Mouse (Mus musculus) midbrain, postnatal 0 days (tissue): ENCODE results near the gene Frmd5. TPM values are rescaled to one million over a fixed set of nuclear protein-coding genes. Genes with fewer than 3 reads are reported as not detected.
"Not testable (repeated sequence)": the region's sequence is repeated elsewhere in the genome, so short reads cannot be mapped to it uniquely, and the experiment has no call there.

Source experiments
- ATAC-seq: fragments of 200-750 bp; cut with Nextera tagmentation; 2 replicates; pipeline ENCODE4 v1.8.0; 2017; ENCODE audit warnings: moderate number of reproducible peaks, mild to moderate bottlenecking, moderate TSS enrichment, moderate library complexity; ENCODE audit not compliant: low FRiP score
- DNase-seq: peaks from one replicate; pipeline ENCODE4 v3.0.0-alpha.2; 2015; ENCODE audit warnings: low spot score
- H3K27ac ChIP-seq: fragments of 300-500 bp; sonication (generic); 2 replicates; pipeline ENCODE4 v1.5.1; 2014; ENCODE audit warnings: low read depth, mild to moderate bottlenecking, low read length, mixed read lengths
- H3K27me3 ChIP-seq: fragments of 300-500 bp; sonication (generic); 2 replicates; pipeline ENCODE4 v1.6.1; 2014; ENCODE audit warnings: low read length, control low read depth, mixed read lengths; ENCODE audit not compliant: insufficient read depth
- H3K36me3 ChIP-seq: fragments of 300-500 bp; sonication (generic); 2 replicates; pipeline ENCODE4 v1.6.1; 2014; ENCODE audit warnings: low read length, control low read depth, mixed read lengths; ENCODE audit not compliant: insufficient read depth
- H3K4me1 ChIP-seq: fragments of 300-500 bp; sonication (generic); 2 replicates; pipeline ENCODE4 v1.6.1; 2014; ENCODE audit warnings: mild to moderate bottlenecking, control low read depth, antibody characterized with exemption, low read length, mixed read lengths; ENCODE audit not compliant: insufficient read depth
- H3K4me2 ChIP-seq: fragments of 300-500 bp; sonication (generic); 2 replicates; pipeline ENCODE4 v1.6.1; 2014; ENCODE audit warnings: low read depth, mild to moderate bottlenecking, low read length, mixed read lengths; ENCODE audit not compliant: poor library complexity, severe bottlenecking
- H3K4me3 ChIP-seq: fragments of 300-500 bp; sonication (generic); 2 replicates; pipeline ENCODE4 v1.5.1; 2014; ENCODE audit warnings: low read depth, mild to moderate bottlenecking, low read length, moderate library complexity
- H3K9ac ChIP-seq: fragments of 300-500 bp; sonication (generic); replicated peaks from 2 replicates; pipeline ENCODE4 v1.6.1; 2014; ENCODE audit warnings: mild to moderate bottlenecking, low read length, moderate library complexity, mixed read lengths; ENCODE audit not compliant: poor library complexity, severe bottlenecking
- H3K9me3 ChIP-seq: fragments of 300-500 bp; sonication (generic); 2 replicates; pipeline ENCODE4 v1.6.1; 2016; ENCODE audit warnings: low read length, control low read depth
- CTCF ChIP-seq: IDR thresholded peaks from 2 replicates; pipeline ENCODE4 v1.5.1; 2016; ENCODE audit warnings: antibody characterized with exemption, mild to moderate bottlenecking
- WGBS: fragments of 180-500 bp; shearing (Covaris S2); extraction: QIAGEN DNeasy Blood & Tissue Kit; methylation state at CpG from one replicate; pipeline ENCODE4 v1.1.7; 2014; 5-methylcytosine and 5-hydroxymethylcytosine counted together
- polyA plus RNA-seq: library from polyadenylated mRNA; unstranded; fragments of >200 nt; fragmentation: Nextera tagmentation; extraction: Ambion mirVana; gene quantifications from 2 replicates; pipeline ENCODE4 v1.2.1, GENCODE M21; 2015
- total RNA-seq: library from RNA; depleted of rRNA; stranded (reverse); fragments of >200 nt; gene quantifications from 2 replicates; pipeline ENCODE4 v1.2.3, GENCODE M21; 2014

The Frmd5 gene
- total and polyA plus RNA-seq, 2 experiments from 2014 or later = 14.6 to 38.3 TPM

- WGBS = 95% methylated on average over 4 of the region's 4 CpGs
- H3K9me3 ChIP-seq = no peaks in the 10 kb centered on the region
- no peak overlapping the region for H3K4me2 ChIP-seq
- no peaks in the 10 kb centered on the region for H3K36me3 ChIP-seq
- no peak for TF ChIP-seq CTCF
- H3K27me3 ChIP-seq = no peaks in the 10 kb centered on the region
- no peak overlapping the region for H3K27ac ChIP-seq
- ATAC-seq (no peak), DNase-seq (no peak)
- H3K9ac ChIP-seq = no peak overlapping the region
- no peak overlapping the region for H3K4me3 ChIP-seq
- no peaks in the 10 kb centered on the region for H3K4me1 ChIP-seq
Measured at GRCm38 (mm10) chr2:121514211-121514610, 292.7 kb downstream of the Frmd5 start.

DNA sequence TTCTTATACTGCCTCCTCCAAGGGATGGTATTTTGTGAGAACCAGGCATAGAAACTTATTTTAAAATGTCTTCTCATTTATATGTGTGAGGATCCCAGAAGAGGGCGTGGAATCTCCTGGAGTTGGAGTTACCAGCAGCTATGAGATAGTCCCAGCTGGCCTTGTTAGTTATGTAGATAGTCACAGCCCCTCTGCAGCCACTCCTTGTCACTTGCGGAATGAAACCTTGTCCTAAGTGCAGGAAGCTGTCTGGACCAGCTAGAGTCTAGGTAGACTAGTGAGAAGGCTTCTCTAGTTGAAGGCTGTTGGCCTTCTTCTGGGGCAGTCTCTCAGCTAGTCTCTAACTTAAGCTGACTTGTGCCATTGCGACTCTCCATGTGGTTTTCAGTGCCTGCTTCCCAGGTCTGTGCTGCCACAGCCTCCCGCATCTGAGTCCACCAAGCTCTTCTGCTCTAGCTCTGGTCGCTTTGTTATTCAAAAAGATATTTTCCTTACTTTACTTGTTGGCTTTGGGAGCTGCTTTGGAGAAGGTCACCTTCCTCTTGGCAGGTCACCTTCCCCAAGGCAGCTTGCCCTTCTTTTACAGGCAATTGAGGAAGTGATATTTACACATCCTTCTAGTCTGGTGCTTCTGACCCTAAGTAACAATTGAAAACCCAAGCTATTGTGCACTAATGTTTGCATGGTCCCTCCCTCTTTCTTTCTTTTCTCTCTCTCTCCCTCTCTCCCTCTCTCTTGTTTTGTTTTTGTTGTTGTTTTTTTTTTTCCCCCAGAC lies 293.7 kb downstream of the Frmd5 start:
- H3K36me3 ChIP-seq, H3K9me3 ChIP-seq, H3K4me2 ChIP-seq, ATAC-seq, H3K9ac ChIP-seq, H3K27ac ChIP-seq, H3K4me1 ChIP-seq, DNase-seq, H3K27me3 ChIP-seq, H3K4me3 ChIP-seq: not testable (repeated sequence)
- WGBS = 94% methylated on average over 4 of the region's 5 CpGs

DNA sequence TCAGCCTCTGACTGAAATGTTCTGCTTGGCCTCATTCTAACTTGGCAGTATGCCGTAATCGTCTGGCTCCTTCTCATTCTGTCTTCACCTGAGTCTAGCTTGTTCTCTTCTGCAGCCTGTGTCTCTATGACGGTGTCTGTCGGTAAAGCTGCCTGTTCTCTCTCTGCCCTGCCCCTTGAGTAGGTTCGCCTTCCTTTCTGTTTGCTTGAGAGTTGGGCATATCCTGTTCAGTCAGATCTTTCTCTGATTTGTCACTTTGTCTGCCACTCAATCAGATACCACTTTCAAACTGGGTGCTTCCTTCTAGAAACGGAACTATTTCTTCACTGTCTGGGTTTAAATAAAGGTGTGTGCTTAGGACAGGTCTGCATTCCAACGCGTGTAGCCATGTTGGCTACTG lies 295.5 kb downstream of the Frmd5 start:
- TF ChIP-seq CTCF = no peak
- 93% methylated on average over 8 of the region's 8 CpGs for WGBS
- no peak overlapping the region for H3K4me2 ChIP-seq
- no peak overlapping the region for H3K4me3 ChIP-seq
- H3K9ac ChIP-seq = no peak overlapping the region
- ATAC-seq (no peak), DNase-seq (no peak)
- no peak overlapping the region for H3K27ac ChIP-seq
- no peaks in the 10 kb centered on the region for H3K27me3 ChIP-seq
- no peaks in the 10 kb centered on the region for H3K9me3 ChIP-seq
- no peaks in the 10 kb centered on the region for H3K36me3 ChIP-seq
- H3K4me1 ChIP-seq = no peaks in the 10 kb centered on the region

DNA sequence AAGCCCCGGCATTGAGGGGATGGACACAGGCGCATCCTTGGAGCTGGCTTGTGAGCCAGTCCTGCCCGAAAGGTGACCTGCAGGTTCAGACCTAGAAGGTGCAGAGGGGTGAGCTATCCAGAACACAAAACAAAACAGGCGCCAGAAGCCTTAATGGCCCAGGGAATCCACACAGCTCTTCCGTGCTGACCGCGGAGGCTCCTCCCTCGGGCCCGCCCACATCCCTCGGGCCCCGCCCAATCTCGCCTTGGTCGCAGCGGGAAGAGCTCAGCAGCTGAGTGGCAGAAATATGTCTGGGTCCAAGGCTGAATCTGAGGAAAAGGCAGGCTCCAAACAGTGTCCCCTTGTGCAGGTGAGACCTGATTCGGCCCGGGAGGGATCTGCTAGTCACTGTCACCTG lies 297.3 kb downstream of the Frmd5 start:
- Histone ChIP-seq H3K4me1 (no peaks in the 10 kb centered on the region), H3K36me3 (no peaks in the 10 kb centered on the region), H3K9ac (no peak overlapping the region), H3K4me2 (peak overlapping the region; percentile 44), H3K27ac (no peak overlapping the region), H3K9me3 (no peaks in the 10 kb centered on the region), H3K27me3 (no peaks in the 10 kb centered on the region), H3K4me3 (peak overlapping the region; percentile 27)
- WGBS = 28% methylated on average over 16 of the region's 16 CpGs
- ATAC-seq (0 out of 2 replicates have a peak, but pooled peaks have one; percentile 42), DNase-seq (peak; percentile 30)
- TF ChIP-seq CTCF = no peak

DNA sequence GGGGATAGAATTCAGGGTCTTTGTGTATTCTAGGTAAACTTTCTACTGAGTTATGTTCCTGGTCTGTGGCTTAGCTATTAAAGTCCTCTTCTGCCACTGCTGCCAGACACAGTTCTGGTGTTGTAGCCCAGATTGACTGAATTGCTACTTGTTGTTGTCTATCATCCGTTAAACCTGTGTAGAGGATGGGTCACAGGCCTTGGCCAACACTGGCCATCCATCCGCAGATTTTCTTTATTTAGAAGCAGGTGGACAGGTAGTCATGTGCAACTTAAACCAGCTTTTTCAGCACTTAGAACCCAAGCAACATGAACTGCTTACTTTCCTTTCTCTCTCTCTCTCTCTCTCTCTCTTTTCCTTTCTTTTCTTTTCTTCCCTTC lies 298.9 kb downstream of the Frmd5 start:
- Histone ChIP-seq H3K36me3 (no peaks in the 10 kb centered on the region), H3K4me2 (0 out of 2 replicates have a peak overlapping the region, but pooled peaks have one; percentile 57), H3K4me1 (no peaks in the 10 kb centered on the region), H3K9ac (no peak overlapping the region), H3K27me3 (no peaks in the 10 kb centered on the region), H3K9me3 (no peaks in the 10 kb centered on the region), H3K27ac (no peak overlapping the region), H3K4me3 (no peak overlapping the region)
- DNase-seq = no peak
- no peak for ATAC-seq
- TF ChIP-seq CTCF = no peak
- WGBS = 91% methylated on average over 2 of the region's 2 CpGs

GRCm38 (mm10) chr2:121507173-121507950 lies 299.5 kb downstream of the Frmd5 start:
- Histone ChIP-seq H3K9me3 (no peaks in the 10 kb centered on the region), H3K4me3 (peak overlapping the region; percentile 51), H3K27ac (no peak overlapping the region), H3K36me3 (no peaks in the 10 kb centered on the region), H3K4me2 (peak overlapping the region; percentile 57), H3K4me1 (no peaks in the 10 kb centered on the region), H3K27me3 (no peaks in the 10 kb centered on the region), H3K9ac (no peak overlapping the region)
- DNase-seq (no peak), ATAC-seq (no peak)
- no peak for TF ChIP-seq CTCF
- WGBS = 11% methylated on average over 12 of the region's 12 CpGs
